Mouse (Mus musculus): ENCODE results near the gene Aldh16a1. TPM values are rescaled to one million over a fixed set of nuclear protein-coding genes. Genes with fewer than 3 reads are reported as not detected.

Gene Aldh16a1
- polyA plus RNA-seq, 1 experiment from 2014 or later: 26.7 TPM

- H3K27ac ChIP-seq (ENCODE audit: low read length): no peak overlapping the region
- no peak for DNase-seq (ENCODE audit: low spot score)
Observed at GRCm38 (mm10) chr7:45167761-45168445, 13.5 kb upstream of the Aldh16a1 start.

GRCm38 (mm10) chr7:45166950-45167401 lies 12.6 kb upstream of the Aldh16a1 start:
- Histone ChIP-seq H3K27ac (ENCODE audit: low read length) (no peak overlapping the region), H3K9ac (replicated peaks; ENCODE audit: low read depth) (no peak overlapping the region), H3K4me1 (ENCODE audit: insufficient read depth, low read depth, low read length) (0 out of 2 replicates have a peak, but pooled peaks cover 5% of the 10 kb centered on the region), H3K4me2 (replicated peaks; ENCODE audit: low read depth, low read length) (no peak overlapping the region), H3K27me3 (replicated peaks; ENCODE audit: insufficient read depth, low read length) (peaks cover 69% of the 10 kb centered on the region), H3K9me3 (ENCODE audit: low read length) (no peaks in the 10 kb centered on the region; the same call in 1 of the 2 replicates), H3K36me3 (ENCODE audit: insufficient read depth, low read length) (no peaks in the 10 kb centered on the region), H3K4me3 (ENCODE audit: low read depth, low read length) (no peak overlapping the region)
- TF ChIP-seq EP300 (IDR thresholded peaks at IDR 0.05) (no peak), CTCF (IDR thresholded peaks at IDR 0.05) (no peak)
- no peak for ATAC-seq
- WGBS: 24% methylated on average over 9 of the region's 10 CpGs
- no peak for DNase-seq (ENCODE audit: low spot score)

More at GRCm38 (mm10) chr7:45167761-45168445, 13.5 kb upstream of the Aldh16a1 start:
- no peak for TF ChIP-seq EP300 (IDR thresholded peaks at IDR 0.05)
- TF ChIP-seq CTCF (IDR thresholded peaks at IDR 0.05): no peak
- Histone ChIP-seq H3K27me3 (replicated peaks; ENCODE audit: insufficient read depth, low read length) (peaks cover 67% of the 10 kb centered on the region), H3K9ac (replicated peaks; ENCODE audit: low read depth) (no peak overlapping the region), H3K4me3 (ENCODE audit: low read depth, low read length) (no peak overlapping the region), H3K9me3 (ENCODE audit: low read length) (no peaks in the 10 kb centered on the region; the same call in 1 of the 2 replicates), H3K4me1 (ENCODE audit: insufficient read depth, low read depth, low read length) (no peaks in the 10 kb centered on the region), H3K4me2 (replicated peaks; ENCODE audit: low read depth, low read length) (no peak overlapping the region), H3K36me3 (ENCODE audit: insufficient read depth, low read length) (no peaks in the 10 kb centered on the region)
- 4% methylated on average over 19 of the region's 19 CpGs for WGBS
- no peak for ATAC-seq

- TF ChIP-seq EP300 (IDR thresholded peaks at IDR 0.05): no peak
- TF ChIP-seq CTCF (IDR thresholded peaks at IDR 0.05): no peak
- H3K4me3 ChIP-seq (ENCODE audit: low read depth, low read length): no peak overlapping the region
- WGBS: 46% methylated on average over 11 of the region's 11 CpGs
- ATAC-seq: no peak
- no peak overlapping the region for H3K9ac ChIP-seq (replicated peaks; ENCODE audit: low read depth)
- H3K36me3 ChIP-seq (ENCODE audit: insufficient read depth, low read length): no peaks in the 10 kb centered on the region
- no peaks in the 10 kb centered on the region; the same call in 1 of the 2 replicates for H3K9me3 ChIP-seq (ENCODE audit: low read length)
- H3K27me3 ChIP-seq (replicated peaks; ENCODE audit: insufficient read depth, low read length): peaks cover 69% of the 10 kb centered on the region
- DNase-seq (ENCODE audit: low spot score): no peak
- H3K4me1 ChIP-seq (ENCODE audit: insufficient read depth, low read depth, low read length): 0 out of 2 replicates have a peak, but pooled peaks cover 5% of the 10 kb centered on the region
- no peak overlapping the region for H3K4me2 ChIP-seq (replicated peaks; ENCODE audit: low read depth, low read length)
- no peak overlapping the region for H3K27ac ChIP-seq (ENCODE audit: low read length)
Observed at GRCm38 (mm10) chr7:45165701-45166100, 11.3 kb upstream of the Aldh16a1 start.

- Histone ChIP-seq H3K9me3 (ENCODE audit: low read length) (no peaks in the 10 kb centered on the region), H3K4me2 (replicated peaks; ENCODE audit: low read depth, low read length) (no peak overlapping the region), H3K36me3 (ENCODE audit: insufficient read depth, low read length) (no peaks in the 10 kb centered on the region), H3K27ac (ENCODE audit: low read length) (no peak overlapping the region), H3K4me1 (ENCODE audit: insufficient read depth, low read depth, low read length) (0 out of 2 replicates have a peak, but pooled peaks cover 5% of the 10 kb centered on the region), H3K27me3 (replicated peaks; ENCODE audit: insufficient read depth, low read length) (peaks cover 64% of the 10 kb centered on the region), H3K4me3 (ENCODE audit: low read depth, low read length) (no peak overlapping the region), H3K9ac (replicated peaks; ENCODE audit: low read depth) (no peak overlapping the region)
- DNase-seq (ENCODE audit: low spot score) (no peak), ATAC-seq (no peak)
- TF ChIP-seq CTCF (IDR thresholded peaks at IDR 0.05) (no peak), EP300 (IDR thresholded peaks at IDR 0.05) (no peak)
- 60% methylated on average over 5 of the region's 5 CpGs for WGBS
Observed at GRCm38 (mm10) chr7:45164833-45165232, 10.4 kb upstream of the Aldh16a1 start.

GRCm38 (mm10) chr7:45163735-45164490 lies 9.5 kb upstream of the Aldh16a1 start, which contains the start of gene Slc17a7:
Gene Slc17a7 (plus strand): TSS chr7:45163949.
- peak; percentile 41 for DNase-seq (ENCODE audit: low spot score)
- TF ChIP-seq EP300 (IDR thresholded peaks at IDR 0.05) (no peak), CTCF (IDR thresholded peaks at IDR 0.05) (no peak)
- no peak; the same call in 1 of the 2 replicates for ATAC-seq
- H3K9ac ChIP-seq (replicated peaks; ENCODE audit: low read depth): no peak within 1 kb of the TSS; the same call in 1 of the 2 replicates
- no peaks in the 10 kb centered on the region for H3K36me3 ChIP-seq (ENCODE audit: insufficient read depth, low read length)
- 0 out of 2 replicates have a peak, but pooled peaks cover 5% of the 10 kb centered on the region for H3K4me1 ChIP-seq (ENCODE audit: insufficient read depth, low read depth, low read length)
- 3% methylated on average over 31 of the region's 41 CpGs for WGBS
- H3K9me3 ChIP-seq (ENCODE audit: low read length): no peaks in the 10 kb centered on the region
- H3K27me3 ChIP-seq (replicated peaks; ENCODE audit: insufficient read depth, low read length): peaks cover 55% of the 10 kb centered on the region
- H3K27ac ChIP-seq (ENCODE audit: low read length): no peak within 1 kb of the TSS
- peak within 1 kb of the TSS; percentile 39 for H3K4me3 ChIP-seq (ENCODE audit: low read depth, low read length)
- H3K4me2 ChIP-seq (replicated peaks; ENCODE audit: low read depth, low read length): peak within 1 kb of the TSS; percentile 64

GRCm38 (mm10) chr7:45162996-45163615 lies 8.7 kb upstream of the Aldh16a1 start:
- no peak overlapping the region for H3K4me3 ChIP-seq (ENCODE audit: low read depth, low read length)
- no peak overlapping the region for H3K9ac ChIP-seq (replicated peaks; ENCODE audit: low read depth)
- H3K36me3 ChIP-seq (ENCODE audit: insufficient read depth, low read length): no peaks in the 10 kb centered on the region
- H3K9me3 ChIP-seq (ENCODE audit: low read length): no peaks in the 10 kb centered on the region
- WGBS: 66% methylated on average over 9 of the region's 9 CpGs
- no peak for ATAC-seq
- H3K4me2 ChIP-seq (replicated peaks; ENCODE audit: low read depth, low read length): no peak overlapping the region
- H3K27ac ChIP-seq (ENCODE audit: low read length): no peak overlapping the region
- no peak for DNase-seq (ENCODE audit: low spot score)
- 0 out of 2 replicates have a peak, but pooled peaks cover 5% of the 10 kb centered on the region for H3K4me1 ChIP-seq (ENCODE audit: insufficient read depth, low read depth, low read length)
- TF ChIP-seq CTCF (IDR thresholded peaks at IDR 0.05) (no peak), EP300 (IDR thresholded peaks at IDR 0.05) (no peak)
- H3K27me3 ChIP-seq (replicated peaks; ENCODE audit: insufficient read depth, low read length): peaks cover 47% of the 10 kb centered on the region
